Mouse (Mus musculus): ENCODE results near the gene Tssc4. TPM values are rescaled to one million over a fixed set of nuclear protein-coding genes. Genes with fewer than 3 reads are reported as not detected.
A peak's percentile ranks its signal among the peaks of the same experiment; 100 is the strongest.

Gene Tssc4
- total and polyA plus RNA-seq, 2 experiments from 2014 or later = 102 to 118 TPM

DNA sequence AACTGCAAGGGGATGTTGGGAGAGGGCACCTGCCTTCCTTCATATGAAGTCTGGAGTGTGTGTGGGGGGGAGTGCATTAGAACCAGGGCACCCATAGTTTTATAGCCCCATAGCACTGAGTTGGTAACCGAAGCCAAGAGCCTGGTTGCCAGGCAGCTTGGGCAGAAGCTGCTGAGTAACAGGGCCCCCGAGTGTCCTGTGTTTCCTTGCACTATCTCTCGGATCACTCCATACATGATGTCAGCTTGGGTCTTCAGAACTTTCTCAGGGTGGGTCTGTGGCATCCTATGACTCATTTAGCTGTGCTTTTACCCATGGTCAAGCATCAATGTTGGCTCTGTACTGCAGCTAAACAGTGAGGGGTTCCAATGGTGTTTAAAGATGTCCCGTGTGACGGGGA, 12.0 kb upstream of the Tssc4 start:
- no peak overlapping the region; the same call in 1 of the 2 replicates for H3K4me2 ChIP-seq (ENCODE audit: low read depth, low read length)

DNA sequence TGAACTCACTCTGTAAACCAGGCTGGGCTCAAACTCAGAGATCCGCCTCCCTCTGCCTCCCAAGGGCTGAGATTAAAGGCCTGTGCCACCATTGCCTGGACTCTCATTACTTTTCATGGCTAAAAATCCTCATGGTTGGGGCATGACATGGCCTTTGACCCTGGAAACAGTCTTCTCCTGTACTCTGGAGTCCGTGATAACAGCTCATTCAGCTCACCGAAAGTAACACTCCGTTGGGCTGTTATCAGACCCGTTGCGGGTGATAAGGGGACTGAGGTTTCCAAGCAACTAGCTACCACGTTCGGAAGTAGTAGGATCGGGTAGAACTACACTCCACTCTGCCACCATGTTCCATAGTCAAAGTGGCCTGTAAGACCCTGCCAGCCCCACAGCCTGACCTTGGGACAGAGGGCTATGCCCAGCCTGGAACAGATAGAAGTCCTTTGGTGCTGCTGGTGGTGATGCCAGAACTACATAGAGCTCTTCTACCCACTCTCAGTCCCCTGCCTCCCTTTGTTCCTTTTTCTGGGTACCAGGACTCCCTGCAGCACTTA, 11.3 kb upstream of the Tssc4 start:
- WGBS = 86% methylated on average over 9 of the region's 9 CpGs
- H3K4me1 ChIP-seq (ENCODE audit: insufficient read depth, low read length) = peaks cover 45% of the 10 kb centered on the region
- H3K9ac ChIP-seq (replicated peaks; ENCODE audit: low read length) = no peak overlapping the region
- ATAC-seq = no peak
- no peaks in the 10 kb centered on the region for H3K9me3 ChIP-seq (ENCODE audit: low read length)
- no peak overlapping the region for H3K4me2 ChIP-seq (ENCODE audit: low read depth, low read length)
- DNase-seq (ENCODE audit: low spot score) = no peak
- no peaks in the 10 kb centered on the region for H3K27me3 ChIP-seq (ENCODE audit: insufficient read depth, low read length)
- no peak overlapping the region for H3K4me3 ChIP-seq (ENCODE audit: low read length)
- no peak for TF ChIP-seq CTCF (IDR thresholded peaks at IDR 0.05; ENCODE audit: low read depth)
- H3K36me3 ChIP-seq (ENCODE audit: insufficient read depth, low read length) = peaks cover 1% of the 10 kb centered on the region; the same call in 1 of the 2 replicates
- peak overlapping the region; percentile 73; the same call in 1 of the 2 replicates for H3K27ac ChIP-seq

More for the DNA sequence above, 12.0 kb upstream of the Tssc4 start:
- no peaks in the 10 kb centered on the region for H3K36me3 ChIP-seq (ENCODE audit: insufficient read depth, low read length)
- peaks cover 50% of the 10 kb centered on the region for H3K4me1 ChIP-seq (ENCODE audit: insufficient read depth, low read length)
- H3K27me3 ChIP-seq (ENCODE audit: insufficient read depth, low read length) = no peaks in the 10 kb centered on the region
- H3K27ac ChIP-seq = 0 out of 2 replicates have a peak overlapping the region, but pooled peaks have one; percentile 73
- 79% methylated on average over 5 of the region's 5 CpGs for WGBS
- no peak overlapping the region for H3K4me3 ChIP-seq (ENCODE audit: low read length)
- ATAC-seq = no peak
- TF ChIP-seq CTCF (IDR thresholded peaks at IDR 0.05; ENCODE audit: low read depth) = no peak
- H3K9me3 ChIP-seq (ENCODE audit: low read length) = no peaks in the 10 kb centered on the region
- H3K9ac ChIP-seq (replicated peaks; ENCODE audit: low read length) = no peak overlapping the region
- DNase-seq (ENCODE audit: low spot score) = no peak

DNA sequence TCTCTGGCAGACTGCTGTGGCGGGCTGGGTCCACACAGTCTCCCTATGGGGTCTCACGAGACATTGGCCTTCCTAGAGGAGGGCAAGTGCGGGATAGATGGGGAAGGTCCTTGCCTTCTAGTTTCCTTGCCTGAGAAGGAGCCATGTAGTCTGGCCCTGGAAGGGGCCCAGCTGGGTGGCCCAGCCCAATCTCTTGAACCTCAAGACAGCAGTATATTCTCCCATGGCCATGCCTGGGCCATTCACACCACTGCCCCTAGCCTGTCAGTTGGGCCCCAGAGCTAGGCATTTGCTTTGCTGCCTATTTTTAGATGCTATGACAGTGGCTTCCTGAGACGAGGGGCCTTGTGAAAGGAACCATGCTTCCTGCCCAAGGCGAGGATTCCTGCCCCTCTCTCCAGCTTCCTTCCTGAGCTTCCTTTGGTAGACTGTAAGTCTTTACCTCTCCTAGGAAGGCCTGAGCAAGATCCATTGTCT, 10.8 kb upstream of the Tssc4 start:
- Histone ChIP-seq H3K9me3 (ENCODE audit: low read length) (no peaks in the 10 kb centered on the region), H3K27me3 (ENCODE audit: insufficient read depth, low read length) (no peaks in the 10 kb centered on the region), H3K4me3 (ENCODE audit: low read length) (no peak overlapping the region), H3K9ac (replicated peaks; ENCODE audit: low read length) (no peak overlapping the region), H3K36me3 (ENCODE audit: insufficient read depth, low read length) (peaks cover 6% of the 10 kb centered on the region; the same call in 1 of the 2 replicates), H3K4me2 (ENCODE audit: low read depth, low read length) (no peak overlapping the region), H3K27ac (peak overlapping the region; percentile 73; the same call in 1 of the 2 replicates), H3K4me1 (ENCODE audit: insufficient read depth, low read length) (peaks cover 45% of the 10 kb centered on the region)
- DNase-seq (ENCODE audit: low spot score) = no peak
- ATAC-seq = no peak
- no peak for TF ChIP-seq CTCF (IDR thresholded peaks at IDR 0.05; ENCODE audit: low read depth)
- WGBS = 65% methylated on average over 5 of the region's 5 CpGs

DNA sequence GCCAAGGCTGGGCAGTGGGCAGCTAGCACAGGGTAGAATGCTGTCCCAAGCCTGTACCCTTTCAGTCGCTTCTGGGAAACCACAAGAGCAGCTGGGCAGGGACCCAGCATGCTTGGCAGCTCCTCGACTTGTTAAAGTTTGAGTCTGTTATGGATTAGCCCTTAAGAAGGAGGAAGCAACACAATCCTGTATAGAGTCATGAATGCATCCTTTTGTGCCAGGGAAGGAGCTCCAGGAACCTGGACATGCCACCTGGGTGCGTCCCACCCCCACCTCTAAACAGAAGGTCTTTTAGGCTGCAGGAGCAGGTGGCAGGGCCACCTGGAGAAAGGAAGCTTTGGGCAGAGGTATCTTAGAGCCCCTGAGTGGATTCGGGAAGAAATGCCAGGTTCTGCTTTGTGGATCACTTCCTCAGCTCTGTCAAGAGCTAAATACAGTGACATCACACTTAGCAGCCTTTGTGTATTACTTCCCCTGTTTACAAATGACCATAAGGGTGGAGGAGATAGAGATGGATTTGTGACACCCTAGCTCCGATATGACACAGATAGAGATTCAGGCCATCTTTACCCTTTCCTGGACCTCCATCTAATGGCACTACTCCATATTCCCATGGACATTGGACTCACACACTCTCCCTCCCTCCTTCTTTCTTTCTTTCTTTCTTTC, 9.7 kb upstream of the Tssc4 start:
- Histone ChIP-seq H3K27ac (peak overlapping the region; percentile 73), H3K9me3 (ENCODE audit: low read length) (no peaks in the 10 kb centered on the region), H3K36me3 (ENCODE audit: insufficient read depth, low read length) (peaks cover 17% of the 10 kb centered on the region), H3K4me3 (ENCODE audit: low read length) (no peak overlapping the region), H3K9ac (replicated peaks; ENCODE audit: low read length) (no peak overlapping the region), H3K27me3 (ENCODE audit: insufficient read depth, low read length) (no peaks in the 10 kb centered on the region), H3K4me1 (ENCODE audit: insufficient read depth, low read length) (peaks cover 39% of the 10 kb centered on the region), H3K4me2 (ENCODE audit: low read depth, low read length) (no peak overlapping the region)
- DNase-seq (ENCODE audit: low spot score) (peak; percentile 69), ATAC-seq (peak; percentile 41; the same call in 1 of the 2 replicates)
- no peak for TF ChIP-seq CTCF (IDR thresholded peaks at IDR 0.05; ENCODE audit: low read depth)
- WGBS = 56% methylated on average over 5 of the region's 5 CpGs

DNA sequence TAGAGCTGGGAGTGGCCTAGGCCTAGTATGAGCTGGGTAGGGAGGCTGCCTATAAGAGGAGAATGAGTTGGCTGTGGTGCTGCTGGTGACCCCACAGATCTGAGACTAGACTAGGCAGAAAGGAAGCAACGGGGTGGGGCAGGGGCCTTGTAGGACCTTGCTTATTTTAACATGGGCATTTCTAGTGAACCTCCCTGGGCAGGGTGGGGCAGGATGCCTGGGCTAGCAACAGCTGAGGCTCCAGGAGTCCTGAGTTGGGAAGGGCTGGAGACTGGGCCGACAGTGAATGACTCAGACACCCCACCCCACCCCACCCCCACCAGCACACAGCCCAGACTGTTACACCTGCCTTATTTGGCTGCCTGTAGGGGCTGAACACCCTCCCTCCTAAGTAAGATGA, 6.3 kb upstream of the Tssc4 start:
- peaks cover 46% of the 10 kb centered on the region for H3K36me3 ChIP-seq (ENCODE audit: insufficient read depth, low read length)
- TF ChIP-seq CTCF (IDR thresholded peaks at IDR 0.05; ENCODE audit: low read depth) = no peak
- no peaks in the 10 kb centered on the region for H3K9me3 ChIP-seq (ENCODE audit: low read length)
- no peak overlapping the region for H3K4me3 ChIP-seq (ENCODE audit: low read length)
- no peak overlapping the region for H3K27ac ChIP-seq
- no peak overlapping the region for H3K9ac ChIP-seq (replicated peaks; ENCODE audit: low read length)
- no peak overlapping the region for H3K4me2 ChIP-seq (ENCODE audit: low read depth, low read length)
- H3K4me1 ChIP-seq (ENCODE audit: insufficient read depth, low read length) = peaks cover 11% of the 10 kb centered on the region
- 79% methylated on average over 2 of the region's 2 CpGs for WGBS
- ATAC-seq (no peak), DNase-seq (ENCODE audit: low spot score) (no peak)
- no peaks in the 10 kb centered on the region for H3K27me3 ChIP-seq (ENCODE audit: insufficient read depth, low read length)

DNA sequence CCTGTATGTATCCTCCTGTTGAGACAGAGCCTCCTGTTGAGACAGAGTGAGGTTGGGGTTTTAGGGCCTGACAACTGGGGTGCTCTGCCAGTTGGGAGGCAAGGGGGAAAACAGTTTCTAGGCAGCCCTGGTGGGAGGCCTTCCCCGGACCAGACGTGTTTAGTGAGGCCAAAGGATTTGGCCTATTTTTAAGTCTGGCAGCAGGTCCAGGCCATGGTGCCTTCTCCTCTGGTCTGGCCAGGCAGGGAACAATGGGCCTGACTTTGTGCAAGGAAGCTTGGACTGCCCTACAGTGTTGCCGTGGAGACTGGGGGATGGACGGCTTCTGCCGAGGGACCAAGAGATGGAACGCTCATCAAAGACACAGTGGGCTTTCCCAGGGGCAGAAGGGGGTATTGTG, 4.8 kb upstream of the Tssc4 start:
- DNase-seq (ENCODE audit: low spot score) = peak; percentile 82
- peak overlapping the region; percentile 62; the same call in 1 of the 2 replicates for H3K27ac ChIP-seq
- peaks cover 48% of the 10 kb centered on the region for H3K36me3 ChIP-seq (ENCODE audit: insufficient read depth, low read length)
- H3K9ac ChIP-seq (replicated peaks; ENCODE audit: low read length) = no peak overlapping the region
- no peaks in the 10 kb centered on the region for H3K27me3 ChIP-seq (ENCODE audit: insufficient read depth, low read length)
- no peak for TF ChIP-seq CTCF (IDR thresholded peaks at IDR 0.05; ENCODE audit: low read depth)
- H3K4me3 ChIP-seq (ENCODE audit: low read length) = no peak overlapping the region
- H3K4me1 ChIP-seq (ENCODE audit: insufficient read depth, low read length) = peaks cover 18% of the 10 kb centered on the region
- no peak overlapping the region for H3K4me2 ChIP-seq (ENCODE audit: low read depth, low read length)
- ATAC-seq = peak; percentile 34; the same call in 1 of the 2 replicates
- no peaks in the 10 kb centered on the region for H3K9me3 ChIP-seq (ENCODE audit: low read length)
- 24% methylated on average over 6 of the region's 6 CpGs for WGBS

DNA sequence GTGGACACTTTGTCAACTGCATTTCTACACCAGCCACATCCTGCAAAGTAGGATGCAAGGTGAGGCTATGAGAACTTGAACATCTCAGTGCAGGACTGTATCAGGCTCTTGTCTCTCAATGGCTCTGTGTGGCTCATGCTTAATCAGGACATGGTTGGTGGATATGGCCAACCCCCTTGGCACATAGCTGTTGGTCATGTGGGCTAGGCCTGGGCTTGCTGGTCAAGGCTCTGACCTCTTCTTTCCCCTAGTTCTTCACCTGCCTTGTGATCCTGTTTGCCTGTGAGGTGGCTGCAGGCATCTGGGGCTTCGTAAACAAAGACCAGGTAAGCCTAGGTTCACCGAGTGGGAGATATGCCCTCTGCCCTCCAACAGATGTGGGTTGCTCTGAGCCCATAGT, 3.4 kb upstream of the Tssc4 start:
- H3K4me3 ChIP-seq (ENCODE audit: low read length) = no peak overlapping the region
- no peak for TF ChIP-seq CTCF (IDR thresholded peaks at IDR 0.05; ENCODE audit: low read depth)
- H3K9ac ChIP-seq (replicated peaks; ENCODE audit: low read length) = no peak overlapping the region
- WGBS = 97% methylated on average over 2 of the region's 2 CpGs
- DNase-seq (ENCODE audit: low spot score) = no peak
- H3K9me3 ChIP-seq (ENCODE audit: low read length) = no peaks in the 10 kb centered on the region
- peaks cover 48% of the 10 kb centered on the region for H3K36me3 ChIP-seq (ENCODE audit: insufficient read depth, low read length)
- no peak overlapping the region for H3K4me2 ChIP-seq (ENCODE audit: low read depth, low read length)
- H3K27ac ChIP-seq = no peak overlapping the region
- ATAC-seq = no peak
- H3K27me3 ChIP-seq (ENCODE audit: insufficient read depth, low read length) = no peaks in the 10 kb centered on the region
- H3K4me1 ChIP-seq (ENCODE audit: insufficient read depth, low read length) = peaks cover 16% of the 10 kb centered on the region

Data from hindbrain, postnatal 0 days (tissue).